Mouse (Mus musculus) heart, adult 11 months (tissue): Measurements from ENCODE around the gene Pla2g2f.

Source experiments
- DNase-seq: peaks from one replicate; pipeline ENCODE4 v3.0.0; 2022

Gene Pla2g2f

GRCm38 (mm10) chr4:138712621-138713020, 44.8 kb downstream of the Pla2g2f start:
- no peak for DNase-seq

GRCm38 (mm10) chr4:138712096-138712495, 45.3 kb downstream of the Pla2g2f start:
- no peak for DNase-seq

GRCm38 (mm10) chr4:138711051-138711820, 46.2 kb downstream of the Pla2g2f start:
- DNase-seq: no peak

GRCm38 (mm10) chr4:138710633-138711032, 46.8 kb downstream of the Pla2g2f start:
- no peak for DNase-seq

GRCm38 (mm10) chr4:138709944-138710343, 47.5 kb downstream of the Pla2g2f start:
- no peak for DNase-seq

- no peak for DNase-seq
Measured at GRCm38 (mm10) chr4:138709246-138709645, 48.2 kb downstream of the Pla2g2f start.

- no peak for DNase-seq
Measured at GRCm38 (mm10) chr4:138708636-138709035, 48.8 kb downstream of the Pla2g2f start.

- DNase-seq: no peak
Measured at GRCm38 (mm10) chr4:138706620-138707019, 50.8 kb downstream of the Pla2g2f start.

GRCm38 (mm10) chr4:138704169-138704568, 53.3 kb downstream of the Pla2g2f start:
- no peak for DNase-seq

- no peak for DNase-seq
Measured at GRCm38 (mm10) chr4:138703591-138703990, 53.8 kb downstream of the Pla2g2f start.

- DNase-seq: no peak
Measured at GRCm38 (mm10) chr4:138702528-138702927, 54.9 kb downstream of the Pla2g2f start.

- DNase-seq: no peak
Measured at GRCm38 (mm10) chr4:138702031-138702430, 55.4 kb downstream of the Pla2g2f start.

GRCm38 (mm10) chr4:138701111-138701510, 56.3 kb downstream of the Pla2g2f start:
- DNase-seq: no peak
